Mouse (Mus musculus): ENCODE measurements around the gene Pygm.

Gene Pygm

DNA sequence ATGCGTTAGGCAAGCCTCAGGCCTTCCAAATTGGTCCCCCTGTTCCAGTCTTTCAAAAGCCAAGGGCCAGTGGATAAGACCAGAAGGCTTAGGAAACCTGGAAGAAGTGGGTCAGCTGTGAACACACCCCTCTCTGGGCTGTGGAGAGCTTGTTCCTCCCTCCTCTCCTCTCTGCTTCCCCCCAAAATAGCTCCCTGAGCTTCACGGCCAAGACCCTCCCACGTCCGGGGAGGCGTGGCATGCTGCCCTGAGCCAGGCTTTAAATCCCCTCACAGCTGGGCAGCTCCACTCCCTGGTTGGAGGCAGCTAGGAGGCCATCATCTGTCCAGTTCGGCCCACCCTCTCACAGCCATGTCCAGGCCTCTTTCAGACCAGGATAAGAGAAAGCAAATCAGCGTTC is at the start of gene Pygm:
Gene Pygm (plus strand): TSS at position 272 of the 400 bp plus-strand sequence.
- in situ Hi-C loops (cut with MboI, MseI), result no loop called here

DNA sequence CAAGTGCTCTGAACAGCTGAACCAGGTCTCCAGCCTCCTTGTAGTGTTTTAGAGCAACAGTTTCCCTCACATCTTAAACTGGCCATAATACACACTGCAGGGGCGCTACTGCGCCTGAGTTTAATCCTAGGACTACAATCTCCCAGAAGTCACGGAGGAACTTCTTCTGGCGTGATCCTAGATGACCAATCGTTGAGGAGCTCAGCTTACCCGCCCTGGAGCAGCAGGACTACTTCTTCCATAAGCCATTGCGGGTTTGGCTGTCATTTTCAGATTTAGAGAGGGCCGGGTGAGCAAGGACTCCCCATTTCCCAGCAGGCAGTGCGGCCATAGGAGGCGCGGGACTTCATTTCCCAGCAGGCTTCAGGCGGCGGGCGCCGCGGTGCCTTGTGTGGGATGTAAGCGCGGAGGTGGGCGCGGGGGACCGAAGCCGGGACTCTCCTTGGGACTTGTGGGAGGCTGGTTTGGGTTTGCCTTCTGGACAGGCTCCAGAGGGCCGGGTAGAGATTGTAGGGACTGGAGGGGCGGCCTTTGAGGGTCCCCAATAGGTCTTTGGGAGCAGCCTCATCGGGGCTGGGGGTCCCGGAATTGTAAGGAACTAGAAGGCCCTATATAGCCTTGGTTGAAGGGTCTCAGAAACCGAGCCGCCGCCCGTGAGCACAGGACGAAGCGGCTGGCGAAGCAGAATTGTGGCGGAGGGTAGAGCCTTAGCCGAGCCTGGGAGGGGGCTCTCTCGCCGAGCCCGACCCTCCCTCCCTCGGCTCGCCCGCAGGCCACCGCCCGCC is 49.3 kb upstream of the Pygm start, which contains the start of gene Men1:
Gene Men1 (plus strand): TSS at position 307 of the 785 bp plus-strand sequence.
- in situ Hi-C loops (cut with MboI, MseI), result no loop called here

DNA sequence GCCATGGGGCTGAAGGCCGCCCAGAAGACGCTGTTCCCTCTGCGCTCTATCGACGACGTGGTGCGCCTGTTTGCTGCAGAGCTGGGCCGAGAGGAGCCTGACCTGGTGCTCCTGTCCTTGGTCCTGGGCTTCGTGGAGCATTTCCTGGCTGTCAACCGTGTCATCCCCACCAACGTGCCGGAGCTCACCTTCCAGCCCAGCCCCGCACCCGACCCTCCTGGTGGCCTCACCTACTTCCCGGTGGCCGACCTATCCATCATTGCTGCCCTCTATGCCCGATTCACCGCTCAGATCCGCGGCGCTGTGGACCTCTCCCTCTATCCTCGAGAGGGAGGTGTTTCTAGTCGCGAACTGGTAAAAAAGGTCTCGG is 48.8 kb upstream of the Pygm start:
- in situ Hi-C loops (cut with MboI, MseI), result no loop called here

DNA sequence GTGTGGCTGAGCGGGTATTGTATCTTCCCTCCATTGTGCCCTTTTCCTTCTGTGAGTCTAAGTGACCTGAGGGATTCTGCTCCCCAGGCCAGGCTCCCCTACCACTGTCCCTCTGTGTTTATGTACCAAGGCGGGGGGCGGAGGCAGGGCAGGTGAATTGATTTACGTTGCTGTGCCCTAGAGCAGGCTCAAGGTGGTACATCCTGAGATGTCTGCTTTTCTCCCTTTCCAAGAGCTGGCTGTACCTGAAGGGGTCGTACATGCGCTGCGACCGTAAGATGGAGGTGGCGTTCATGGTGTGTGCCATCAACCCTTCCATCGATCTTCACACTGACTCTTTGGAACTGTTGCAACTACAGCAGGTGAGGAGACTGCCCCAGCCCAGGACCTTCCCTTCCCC is 47.3 kb upstream of the Pygm start:
- in situ Hi-C loops (cut with MboI, MseI), result no loop called here

DNA sequence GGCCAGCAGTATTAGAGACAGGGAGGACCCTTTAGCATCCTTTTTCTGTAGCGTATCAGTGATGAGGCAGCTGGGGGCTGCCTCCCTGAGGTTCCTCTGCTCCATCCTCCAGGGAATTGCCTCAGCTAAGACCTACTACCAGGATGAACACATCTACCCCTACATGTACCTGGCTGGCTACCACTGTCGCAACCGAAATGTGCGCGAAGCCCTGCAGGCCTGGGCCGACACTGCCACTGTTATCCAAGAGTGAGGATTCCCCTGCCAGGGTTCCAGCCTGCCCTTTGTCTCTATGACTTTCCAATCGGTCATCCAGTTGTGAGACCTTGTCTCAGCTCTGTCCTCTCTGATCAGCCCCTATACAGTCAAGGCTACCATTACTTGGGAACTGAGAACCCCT is 46.0 kb upstream of the Pygm start:
- in situ Hi-C loops (cut with MboI, MseI), result no loop called here

DNA sequence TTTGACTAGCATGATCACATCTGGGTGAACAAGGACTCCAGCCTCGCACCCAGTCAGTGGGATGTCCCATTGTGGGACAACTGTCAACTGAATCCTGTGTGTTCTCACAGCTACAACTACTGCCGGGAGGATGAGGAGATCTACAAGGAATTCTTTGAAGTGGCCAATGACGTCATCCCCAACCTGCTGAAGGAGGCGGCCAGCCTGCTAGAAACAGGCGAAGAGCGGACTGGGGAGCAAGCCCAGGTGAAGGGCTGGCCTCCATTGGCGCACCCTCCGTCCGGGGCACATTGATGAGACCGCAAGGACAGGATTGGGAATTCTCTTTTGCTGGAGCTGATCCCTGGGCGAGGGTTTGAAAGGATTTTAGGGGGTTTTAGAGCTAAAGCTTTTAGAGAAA is 45.5 kb upstream of the Pygm start:
- in situ Hi-C loops (cut with MboI, MseI), result no loop called here

DNA sequence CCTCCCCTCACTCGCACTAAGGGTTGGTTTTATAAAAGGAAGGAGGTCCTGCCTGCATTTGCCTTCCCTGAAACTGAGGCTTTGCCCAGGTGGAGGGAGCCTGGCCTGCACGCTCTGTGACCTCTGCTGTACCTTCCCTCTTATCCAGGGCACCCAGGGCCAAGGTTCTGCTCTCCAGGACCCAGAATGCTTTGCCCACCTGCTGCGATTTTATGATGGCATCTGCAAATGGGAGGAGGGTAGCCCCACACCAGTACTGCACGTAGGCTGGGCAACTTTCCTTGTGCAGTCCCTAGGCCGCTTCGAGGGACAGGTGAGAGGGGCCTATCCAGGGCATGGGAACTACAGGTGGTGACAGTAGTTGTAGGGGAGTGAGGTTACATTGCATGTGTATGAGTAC is 45.0 kb upstream of the Pygm start:
- in situ Hi-C loops (cut with MboI, MseI), result no loop called here

DNA sequence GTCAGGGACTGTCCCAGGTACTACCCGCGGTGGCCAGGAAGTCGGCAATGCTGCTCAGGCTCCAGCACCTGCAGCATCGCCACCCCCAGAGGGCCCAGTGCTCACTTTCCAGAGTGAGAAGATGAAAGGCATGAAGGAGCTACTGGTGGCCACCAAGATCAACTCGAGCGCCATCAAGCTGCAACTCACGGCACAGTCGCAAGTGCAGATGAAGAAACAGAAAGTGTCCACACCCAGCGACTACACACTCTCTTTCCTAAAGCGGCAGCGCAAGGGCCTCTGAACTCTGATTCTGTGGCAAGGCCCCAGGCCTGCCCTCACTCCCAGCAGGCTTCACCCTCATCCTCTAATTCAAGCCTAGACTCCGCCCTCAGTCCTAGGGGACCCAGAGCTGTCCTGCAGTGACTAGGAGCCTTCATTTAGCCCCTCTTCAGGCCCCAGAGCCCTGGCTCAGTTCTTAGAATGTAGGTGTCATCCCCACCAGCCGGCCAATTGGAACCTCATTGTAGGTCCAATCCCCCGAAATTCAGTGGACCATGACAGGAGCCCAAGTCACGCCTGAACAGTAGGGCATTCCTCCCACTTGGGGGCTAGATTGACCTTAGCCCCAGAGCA is 44.2 kb upstream of the Pygm start:
- in situ Hi-C loops (cut with MboI, MseI), result no loop called here

DNA sequence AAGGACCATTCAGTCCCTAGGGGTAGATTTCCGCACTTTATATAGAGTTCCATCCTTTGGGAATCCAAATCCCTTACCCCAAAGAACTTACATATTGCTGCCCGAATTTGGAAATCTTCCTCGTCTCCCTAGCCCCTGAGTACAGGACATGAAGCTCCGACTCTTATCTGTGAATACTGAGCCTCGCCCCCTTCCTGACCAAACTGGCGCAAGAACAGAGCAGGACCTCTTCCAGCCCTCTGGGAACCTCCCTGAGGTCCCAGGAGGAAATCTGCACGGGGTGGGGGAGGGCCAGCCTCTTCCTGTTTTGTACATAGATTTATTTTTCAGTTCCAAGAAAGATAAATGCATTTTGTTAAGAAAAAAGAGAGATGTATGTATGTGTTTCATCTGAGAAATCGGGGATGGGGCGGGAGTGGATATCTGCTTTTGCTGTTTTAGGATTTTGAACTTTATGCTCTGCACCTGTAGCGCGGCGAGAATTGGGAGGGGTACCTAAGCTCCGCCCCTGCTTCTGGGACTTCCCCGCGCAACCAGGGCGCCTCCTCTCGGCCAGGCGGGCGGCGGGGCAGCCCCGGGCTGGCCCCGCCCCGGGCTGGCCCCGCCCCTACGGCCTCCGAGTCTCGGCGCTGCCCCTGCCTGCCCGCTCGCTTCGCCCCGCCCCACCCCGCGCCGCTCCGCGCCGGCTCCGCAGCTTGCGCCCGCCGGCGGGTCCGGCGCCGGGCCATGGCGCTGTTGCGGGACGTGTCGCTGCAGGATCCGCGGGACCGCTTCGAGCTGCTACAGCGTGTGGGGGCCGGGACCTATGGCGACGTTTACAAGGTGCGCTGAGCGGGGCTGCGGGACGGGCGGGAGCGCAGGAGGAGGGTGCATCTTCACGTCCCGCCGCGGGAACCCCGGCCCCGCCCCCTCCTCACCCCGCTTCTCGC is 43.4 kb upstream of the Pygm start, which contains the start of gene Map4k2:
Gene Map4k2 (plus strand): TSS at position 612 of the 929 bp plus-strand sequence.
- in situ Hi-C loops (cut with MboI, MseI), result no loop called here

DNA sequence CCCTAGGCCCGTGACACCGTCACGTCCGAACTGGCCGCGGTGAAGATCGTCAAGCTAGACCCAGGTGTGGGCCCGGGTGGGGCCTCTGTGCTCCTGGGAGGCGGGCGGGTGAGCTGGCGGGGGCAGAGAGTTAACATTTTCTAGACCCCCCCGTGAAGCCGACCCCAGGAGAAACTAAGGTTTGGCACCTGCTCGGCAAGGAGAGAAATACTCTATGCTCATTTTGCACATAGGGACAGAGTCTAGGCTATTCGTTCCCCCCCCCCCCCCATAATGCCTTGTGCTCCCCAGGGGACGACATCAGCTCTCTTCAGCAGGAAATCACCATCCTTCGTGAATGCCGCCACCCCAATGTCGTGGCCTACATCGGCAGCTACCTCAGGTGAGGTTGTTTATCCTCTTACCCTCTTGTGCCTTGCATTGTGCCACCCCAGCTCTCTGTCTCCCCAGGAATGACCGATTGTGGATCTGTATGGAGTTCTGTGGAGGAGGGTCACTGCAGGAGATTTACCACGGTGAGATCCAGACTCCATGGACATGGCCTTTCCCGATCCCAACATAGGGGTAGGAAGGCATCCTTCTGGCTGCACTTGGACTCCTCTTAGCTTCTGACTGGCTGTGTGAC is 42.6 kb upstream of the Pygm start:
- in situ Hi-C loops (cut with MboI, MseI), result no loop called here

DNA sequence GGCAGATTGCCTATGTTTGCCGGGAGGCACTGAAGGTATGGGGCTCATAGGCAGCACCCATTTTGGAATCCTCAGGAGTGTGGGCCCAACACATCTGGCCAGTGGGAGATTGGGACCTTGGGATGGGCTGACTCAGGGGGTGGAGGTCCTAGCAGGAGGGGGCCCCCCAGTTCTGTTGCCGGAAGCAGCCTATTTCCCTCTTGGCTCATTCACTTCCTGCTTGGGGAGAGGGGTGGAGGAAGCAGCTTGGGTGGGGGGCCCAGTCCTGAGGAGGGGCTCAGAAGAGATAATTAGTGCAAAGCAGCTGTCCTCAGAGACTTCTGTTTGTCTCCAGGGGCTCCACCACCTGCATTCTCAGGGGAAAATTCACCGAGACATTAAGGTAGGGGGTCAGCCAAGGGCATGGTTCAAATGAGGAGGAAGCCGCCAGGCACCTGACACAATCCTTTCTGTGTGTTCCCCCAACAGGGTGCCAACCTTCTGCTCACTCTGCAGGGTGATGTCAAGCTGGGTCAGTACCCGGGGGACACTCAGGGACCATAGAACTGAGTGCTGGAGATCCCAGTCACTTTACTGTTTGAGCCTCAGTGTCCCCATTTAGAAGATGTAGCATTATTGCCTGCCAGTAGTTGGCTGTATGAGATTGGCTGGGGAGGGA is 41.8 kb upstream of the Pygm start:
- in situ Hi-C loops (cut with MboI, MseI), result no loop called here

DNA sequence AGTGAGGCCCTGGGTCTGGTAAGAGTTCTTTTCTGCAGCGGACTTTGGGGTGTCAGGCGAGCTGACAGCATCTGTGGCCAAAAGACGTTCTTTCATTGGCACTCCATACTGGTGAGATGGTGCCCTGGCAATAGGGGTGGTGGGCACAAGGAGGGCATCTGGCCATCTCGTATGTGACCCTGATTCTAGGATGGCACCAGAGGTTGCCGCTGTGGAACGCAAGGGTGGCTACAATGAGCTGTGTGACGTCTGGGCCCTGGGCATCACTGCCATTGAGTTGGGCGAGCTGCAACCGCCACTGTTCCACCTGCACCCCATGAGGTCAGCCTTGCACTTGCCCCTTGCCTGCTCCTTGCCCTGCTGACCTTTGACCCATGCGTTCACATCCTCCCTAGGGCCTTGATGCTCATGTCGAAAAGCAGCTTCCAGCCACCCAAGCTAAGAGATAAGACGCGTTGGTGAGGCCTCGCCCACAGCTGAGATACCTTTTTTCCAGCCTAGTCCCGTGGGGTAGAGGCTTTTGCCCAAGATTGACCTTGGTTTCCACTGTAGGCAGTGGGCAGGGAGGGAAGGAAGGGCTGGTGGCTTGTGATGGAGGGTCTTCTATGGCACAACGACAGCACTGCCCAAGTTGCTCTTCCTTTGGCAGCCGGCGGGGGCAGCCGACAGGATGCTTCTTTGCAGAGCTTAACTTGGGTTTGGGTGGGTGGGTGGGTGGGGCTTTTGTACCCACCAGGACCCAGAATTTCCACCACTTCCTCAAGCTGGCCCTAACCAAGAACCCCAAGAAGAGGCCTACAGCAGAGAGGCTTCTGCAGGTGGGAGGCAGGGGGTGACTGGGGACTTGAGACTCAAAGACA is 40.9 kb upstream of the Pygm start:
- in situ Hi-C loops (cut with MboI, MseI), result no loop called here

DNA sequence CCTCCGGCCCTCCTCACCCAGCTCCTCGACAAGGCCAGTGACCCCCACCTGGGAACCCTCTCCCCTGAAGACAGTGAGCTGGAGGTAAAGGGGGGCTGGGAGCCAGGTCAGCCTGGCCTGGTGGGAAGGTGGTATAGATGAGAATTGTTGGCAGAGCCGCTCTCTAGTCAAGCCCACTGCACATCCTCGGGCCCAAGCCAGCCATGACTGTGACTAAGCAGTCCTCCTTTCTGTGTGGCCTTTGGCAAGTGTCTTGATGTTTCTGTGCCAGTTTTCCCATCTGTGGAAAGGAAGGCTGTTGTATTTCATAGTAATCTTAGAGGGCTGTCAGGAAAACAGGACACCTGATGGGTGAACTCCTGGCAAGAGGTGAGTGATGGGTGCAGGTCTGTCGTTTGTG is 40.2 kb upstream of the Pygm start:
- in situ Hi-C loops (cut with MboI, MseI), result no loop called here

DNA sequence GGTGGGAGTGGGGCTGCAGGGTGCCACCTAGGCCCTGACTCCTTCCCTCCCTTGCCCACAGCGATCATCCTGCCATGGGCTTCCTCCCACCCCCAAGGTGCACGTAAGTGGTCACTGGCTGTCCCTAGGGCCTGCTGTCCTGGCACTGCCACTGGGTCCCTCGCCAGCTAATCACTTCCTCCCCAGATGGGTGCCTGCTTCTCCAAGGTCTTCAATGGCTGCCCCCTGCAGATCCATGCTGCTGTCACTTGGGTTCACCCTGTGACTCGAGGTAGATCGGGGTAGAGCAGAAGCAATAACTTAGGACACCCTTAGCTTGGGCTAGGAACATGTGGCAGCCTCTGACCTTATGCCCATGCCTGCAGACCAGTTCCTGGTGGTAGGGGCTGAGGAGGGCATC is 38.2 kb upstream of the Pygm start:
- in situ Hi-C loops (cut with MboI, MseI), result no loop called here

DNA sequence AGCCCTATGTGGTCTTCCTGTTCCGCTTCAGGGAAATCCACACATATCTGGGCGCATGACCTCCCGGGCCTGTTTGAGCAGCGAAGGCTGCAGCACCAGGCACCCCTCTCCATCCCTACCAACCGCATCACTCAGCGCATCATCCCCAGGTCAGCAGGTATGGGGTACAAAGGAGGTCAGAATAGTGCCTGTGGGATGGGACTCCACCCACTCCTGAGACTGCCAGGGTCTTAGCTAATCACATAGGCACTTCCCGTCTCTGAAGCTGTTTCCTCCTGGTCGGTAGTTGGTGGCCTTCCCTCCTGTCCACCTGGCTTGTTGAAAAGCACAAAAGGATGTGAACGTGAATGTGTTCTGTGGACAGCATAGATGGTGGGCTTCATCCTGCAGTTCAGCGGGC is 37.5 kb upstream of the Pygm start:
- in situ Hi-C loops (cut with MboI, MseI), result no loop called here

DNA sequence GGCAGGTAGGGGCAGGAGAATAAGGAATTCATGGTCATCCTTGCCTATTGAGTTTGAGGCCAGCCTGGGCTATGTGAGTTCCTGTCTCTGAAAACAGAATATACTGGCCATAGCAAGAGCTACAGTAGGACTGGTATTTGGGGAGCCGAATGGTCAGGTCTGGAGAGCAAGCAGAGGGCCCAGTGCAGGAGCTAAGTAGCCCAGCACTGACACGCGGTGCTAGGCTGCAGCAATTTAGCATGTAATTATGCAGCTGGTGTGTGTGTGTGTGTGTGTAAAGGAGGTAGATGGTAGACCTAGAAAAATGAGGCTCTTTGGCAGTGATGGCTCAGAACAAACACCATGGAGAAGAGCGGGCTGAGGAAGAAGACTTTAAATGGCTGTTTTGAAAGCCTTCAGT is 36.6 kb upstream of the Pygm start:
- in situ Hi-C loops (cut with MboI, MseI), result no loop called here

DNA sequence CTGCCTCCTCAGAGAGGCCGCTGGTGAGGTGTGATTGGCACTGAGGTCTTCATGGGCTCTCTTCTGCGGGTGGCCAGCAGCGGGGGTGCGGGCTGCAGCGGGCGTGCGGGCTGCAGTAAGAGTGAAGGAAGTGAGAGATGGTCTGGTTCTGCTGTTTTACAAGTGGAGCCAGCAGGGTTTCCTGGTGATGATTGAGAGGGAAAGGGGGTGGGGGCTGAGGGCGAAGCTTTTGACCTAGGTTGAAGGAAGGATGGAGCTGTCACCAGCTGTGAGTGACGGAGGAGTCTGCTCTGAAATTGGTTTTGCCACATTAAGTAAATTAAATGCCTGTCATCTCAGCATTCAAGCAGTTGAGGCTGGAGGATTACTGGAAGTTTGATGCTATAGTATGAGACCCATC is 35.5 kb upstream of the Pygm start:
- in situ Hi-C loops (cut with MboI, MseI), result no loop called here

DNA sequence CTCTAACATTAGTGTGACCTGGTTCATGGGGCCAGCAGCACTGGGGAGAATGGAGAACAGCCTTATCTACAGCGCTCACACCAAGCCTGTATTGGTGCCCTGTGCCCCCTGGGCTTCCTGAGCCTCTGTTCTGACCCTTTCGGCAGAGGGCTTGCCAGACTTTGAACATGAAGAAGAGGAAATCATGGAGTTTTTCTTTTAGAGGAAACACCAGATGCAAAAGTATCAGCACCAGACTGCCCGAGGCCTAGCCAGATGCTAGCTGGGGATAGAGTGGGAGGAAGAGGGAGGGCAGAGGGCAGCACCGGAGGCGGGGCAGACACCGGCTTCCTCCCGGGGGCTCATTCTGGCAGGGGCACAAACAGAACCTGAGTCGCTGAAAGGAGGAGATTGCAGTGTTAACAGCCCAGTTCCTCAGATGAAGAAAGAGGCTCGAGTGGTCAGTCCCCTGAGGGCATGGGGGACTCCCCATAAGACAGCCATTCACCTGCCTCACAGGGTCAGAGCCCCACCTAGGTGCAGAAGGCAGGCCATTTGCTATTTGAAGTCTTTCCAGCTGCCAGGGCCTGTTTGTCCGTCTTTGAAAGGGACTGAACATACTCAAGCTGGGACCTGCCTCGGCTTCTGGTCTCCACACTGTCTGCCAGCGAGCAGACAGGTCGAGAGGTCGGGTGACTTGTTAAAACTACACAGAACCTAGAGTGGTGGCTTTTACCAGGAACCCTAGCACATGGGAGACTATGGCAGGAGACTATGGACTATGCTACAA is 34.8 kb upstream of the Pygm start:
- in situ Hi-C loops (cut with MboI, MseI), result no loop called here

DNA sequence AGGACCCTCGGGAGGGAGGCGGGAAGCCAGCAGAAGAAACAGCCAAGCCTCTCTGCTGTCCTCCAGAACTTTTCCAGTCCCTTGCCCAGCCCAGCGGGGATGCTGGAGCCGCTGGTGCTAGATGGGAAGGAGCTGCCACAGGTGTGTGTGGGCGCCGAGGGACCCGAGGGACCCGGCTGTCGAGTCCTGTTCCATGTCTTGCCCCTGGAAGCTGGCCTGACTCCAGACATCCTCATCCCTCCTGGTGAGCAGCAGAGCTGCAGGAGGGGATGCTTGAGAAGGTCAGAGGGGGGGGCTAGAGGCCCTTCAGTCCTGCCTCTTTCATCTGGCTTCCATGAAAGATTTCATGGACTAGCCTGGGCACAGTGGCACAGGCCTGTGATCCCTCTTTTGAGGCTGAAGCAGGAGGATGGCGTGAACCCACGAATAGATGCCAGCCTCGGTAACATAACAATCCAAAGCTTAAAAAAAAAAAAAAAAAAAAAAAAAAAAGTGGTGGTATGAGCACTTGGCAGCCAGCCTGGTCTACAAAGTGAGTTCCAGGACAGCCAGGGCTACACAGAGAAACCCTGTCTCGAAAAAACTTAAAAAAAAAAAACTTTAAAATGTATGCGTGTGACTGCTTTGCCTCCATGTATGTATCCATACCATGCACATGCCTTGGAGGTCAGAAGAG is 32.6 kb upstream of the Pygm start:
- in situ Hi-C loops (cut with MboI, MseI), result no loop called here

Data from regulatory T cell (primary cell).